Mouse (Mus musculus) layer of hippocampus, adult 18-20 months (tissue): ENCODE measurements at regions not wholly inside any gene's neighbourhood (a gene's known extent, or its start where the extent isn't known, plus 50 kb on each side); places are given as distances from the start of the nearest gene placed in this dataset.
"Not testable (repeated sequence)": the region's sequence is repeated elsewhere in the genome, so short reads cannot be mapped to it uniquely, and the experiment has no call there.

ENCODE experiments used
- DNase-seq, 2 experiments: peaks; one replicate each; pipeline ENCODE4 v3.0.0; 2022; ENCODE audit warnings: low spot score in 2 of 2

DNA sequence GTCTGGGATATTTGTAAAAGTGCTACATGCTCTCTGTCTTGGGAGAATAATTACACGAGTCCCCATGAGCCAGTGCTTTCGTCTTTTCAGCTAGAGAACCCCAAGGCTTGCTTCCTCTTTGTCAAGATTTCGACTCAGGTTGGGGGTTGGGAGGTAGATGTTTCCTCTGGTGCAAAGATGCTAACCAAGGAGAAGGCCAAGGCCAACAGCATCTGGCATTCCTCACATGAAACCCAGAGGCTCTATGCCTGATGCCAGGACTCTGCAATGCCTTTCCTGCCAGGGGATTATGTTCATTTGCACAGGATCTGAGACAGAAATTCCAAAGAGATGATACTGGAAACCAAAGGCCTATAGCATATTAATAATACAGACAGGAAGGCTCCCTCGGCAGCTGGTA, 198.2 kb upstream of the Six2 start:
- DNase-seq: no peak

DNA sequence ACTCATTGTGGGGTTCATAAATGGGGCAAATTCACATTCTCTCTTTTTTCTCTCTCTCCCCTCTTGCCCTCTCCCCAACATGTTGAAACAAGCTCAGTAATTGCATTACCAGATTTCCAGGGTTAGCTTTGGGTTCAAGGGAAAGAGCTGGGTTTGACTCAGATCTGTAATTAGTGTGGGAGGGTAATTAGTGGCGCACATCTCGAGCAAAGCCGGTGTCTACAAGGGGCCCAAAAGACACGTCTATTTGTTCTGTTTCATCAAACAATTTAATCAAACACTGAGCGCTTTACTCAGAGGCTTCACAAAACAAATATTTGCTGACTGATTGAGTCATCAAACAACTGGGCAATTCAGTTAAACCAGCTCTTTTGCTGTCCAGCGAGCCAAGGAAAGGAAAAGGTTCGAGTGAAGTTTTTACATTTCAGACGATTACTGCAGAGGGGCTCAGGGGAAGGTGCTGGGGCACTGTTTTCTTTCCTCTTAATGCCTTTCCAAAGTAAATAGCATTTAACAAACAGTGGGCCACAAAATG, 193.6 kb upstream of the Six2 start:
- no peak for DNase-seq

DNA sequence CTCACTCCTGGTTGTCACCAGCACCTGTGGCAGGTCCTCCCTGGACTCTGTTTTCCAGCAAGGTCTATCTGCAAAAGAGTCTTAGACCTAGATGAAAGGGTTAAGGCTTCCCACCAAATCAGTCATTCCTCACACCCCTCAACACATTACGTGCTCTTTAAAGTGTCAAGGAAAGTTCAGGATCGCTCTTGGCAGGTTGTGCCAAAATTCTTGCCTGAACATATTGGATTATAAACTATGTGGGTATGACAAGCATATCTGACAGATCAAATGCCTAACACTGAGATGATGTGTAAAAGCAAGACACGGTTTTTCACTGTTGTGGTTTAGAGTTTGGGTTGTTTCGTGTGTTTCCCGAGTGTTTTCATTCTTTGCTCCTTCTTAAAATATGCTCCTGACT, 193.0 kb upstream of the Six2 start:
- no peak for DNase-seq

DNA sequence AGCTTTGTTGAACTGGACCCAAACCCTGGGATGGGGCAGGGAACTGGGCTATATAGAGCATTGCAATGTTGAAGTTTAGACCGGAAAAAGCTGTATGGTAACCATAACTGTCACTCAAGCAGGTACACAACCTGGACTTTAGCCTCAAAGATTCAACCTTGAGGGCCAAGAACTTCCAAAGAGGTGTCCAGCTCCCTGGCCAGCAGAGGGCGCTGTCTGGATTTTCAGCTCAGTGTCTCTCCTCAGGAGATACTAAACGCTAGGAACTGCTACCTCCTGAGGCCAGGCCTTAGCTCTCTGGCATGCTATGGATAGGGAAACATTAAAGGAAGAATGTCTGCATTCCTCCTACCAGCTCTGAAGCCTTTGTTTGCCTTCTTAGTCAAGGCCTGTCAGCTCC, 189.4 kb upstream of the Six2 start:
- DNase-seq: peak in 1 of 2 experiments; percentile 30

DNA sequence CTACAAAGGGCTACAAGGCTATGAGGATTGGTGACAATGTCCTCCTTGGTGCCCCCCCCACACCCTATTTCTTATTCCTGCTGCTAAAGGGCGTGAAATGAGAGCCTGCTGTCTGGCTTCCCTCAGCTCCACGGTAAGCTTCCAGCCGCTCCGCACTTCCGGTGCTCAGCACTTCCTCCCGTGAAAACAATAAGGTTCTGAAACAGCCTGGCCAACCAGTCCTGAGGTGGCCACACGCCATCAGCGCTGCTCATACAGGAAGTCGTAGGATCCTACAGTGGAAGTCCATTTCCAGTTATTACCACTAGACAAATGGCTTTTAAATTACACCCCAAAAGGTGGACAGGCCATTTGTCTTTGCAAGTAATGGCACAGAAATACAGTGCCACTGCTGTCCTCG, 188.8 kb upstream of the Six2 start:
- DNase-seq: no peak

DNA sequence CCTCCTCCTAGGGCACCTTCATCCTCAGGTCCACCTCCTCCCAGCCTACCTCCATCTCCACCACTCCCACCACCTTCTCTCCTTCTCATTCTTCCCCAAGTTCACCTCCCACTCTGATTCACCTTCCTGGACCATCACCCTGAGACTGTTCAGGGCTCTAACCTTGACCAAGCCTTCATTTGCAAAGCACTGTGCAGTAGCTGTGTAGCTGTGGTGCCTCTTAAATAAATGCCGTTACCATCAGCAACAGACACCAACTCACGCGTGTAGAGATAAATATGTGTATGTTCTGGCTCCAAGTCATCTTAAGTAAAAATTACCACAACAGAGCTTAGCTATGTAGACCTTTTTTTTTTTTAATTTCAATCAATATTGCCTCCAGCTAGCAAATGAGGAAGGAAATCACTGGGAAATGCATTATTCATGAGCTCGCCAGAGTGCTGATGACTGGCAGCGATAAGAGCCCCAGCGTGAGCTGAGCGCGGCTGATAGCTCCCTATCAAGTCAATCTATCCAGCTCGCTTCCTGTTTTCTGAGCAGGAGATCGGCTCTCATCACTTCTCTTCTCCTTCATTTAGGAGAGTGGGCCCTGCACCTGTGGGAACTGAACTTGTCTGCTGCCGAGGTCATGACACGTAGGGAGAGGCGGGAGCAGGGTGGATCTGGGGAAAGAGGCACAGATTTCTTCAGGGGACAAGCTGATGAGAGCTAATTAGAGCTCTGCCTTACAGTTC, 185.9 kb upstream of the Six2 start:
- peak in 1 of 2 experiments; percentile 34 for DNase-seq

DNA sequence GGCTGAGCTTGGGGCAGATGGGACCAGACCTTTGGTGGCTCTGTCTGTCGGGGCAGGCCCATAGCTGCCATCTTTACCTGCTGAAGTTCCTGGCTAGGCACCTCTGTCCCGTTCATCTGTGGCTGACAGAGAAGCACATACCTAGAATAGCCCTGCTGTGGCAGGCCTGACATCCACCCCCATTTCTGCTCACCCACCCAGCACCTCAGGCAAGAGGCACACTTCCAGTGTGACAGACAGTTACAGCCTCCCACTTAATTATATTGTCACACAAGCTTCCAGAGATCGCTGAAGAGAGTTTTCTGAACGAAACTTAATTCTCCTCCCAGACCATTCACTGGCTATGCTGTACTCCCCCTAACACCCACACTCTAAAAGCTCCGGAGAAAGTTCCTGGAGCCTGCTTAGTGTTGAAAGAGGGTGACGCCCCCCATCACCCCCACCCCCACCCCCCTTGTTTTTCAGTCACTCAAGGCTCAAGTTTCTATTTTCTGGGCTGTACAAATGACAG, 184.9 kb upstream of the Six2 start:
- no peak for DNase-seq

DNA sequence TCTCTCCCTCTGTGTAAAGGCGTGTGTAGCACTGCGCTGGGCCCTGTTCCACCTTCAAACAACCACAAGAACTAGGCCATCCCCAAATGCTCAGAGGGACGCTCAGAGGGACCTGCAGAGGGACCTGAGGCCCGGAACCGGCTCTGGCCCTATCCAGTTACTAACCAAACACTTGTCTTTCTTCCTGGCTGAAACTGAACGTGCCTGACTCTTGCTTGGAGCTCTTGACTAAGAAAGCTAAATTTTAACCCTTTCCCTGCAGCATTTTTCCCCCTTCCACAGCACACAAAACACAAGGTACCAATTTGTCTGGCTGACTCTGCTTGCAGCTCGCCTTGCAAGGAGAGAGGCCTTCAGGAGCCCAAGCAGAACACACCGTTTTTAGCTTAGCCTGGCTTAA, 182.3 kb upstream of the Six2 start:
- no peak for DNase-seq

DNA sequence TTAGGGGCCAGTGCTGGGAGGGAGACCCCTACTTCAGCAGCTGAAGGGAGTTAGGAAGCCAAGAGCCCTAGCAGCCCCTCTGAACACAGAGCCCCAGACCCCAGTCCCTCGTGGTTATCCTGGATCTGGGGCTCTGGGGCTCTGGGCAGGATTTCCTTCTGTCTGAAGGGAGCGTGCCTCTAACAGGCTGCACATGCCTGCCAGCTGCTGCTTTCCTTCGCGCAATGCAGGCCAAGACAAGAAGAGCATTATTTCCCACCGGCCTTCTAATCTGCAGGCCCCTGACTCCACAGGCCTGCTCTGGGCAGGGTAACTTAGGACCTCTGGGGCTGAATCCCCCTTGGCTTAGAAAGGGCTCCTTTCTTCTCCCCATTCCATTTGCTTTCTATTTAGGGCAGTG, 181.1 kb upstream of the Six2 start:
- no peak for DNase-seq

DNA sequence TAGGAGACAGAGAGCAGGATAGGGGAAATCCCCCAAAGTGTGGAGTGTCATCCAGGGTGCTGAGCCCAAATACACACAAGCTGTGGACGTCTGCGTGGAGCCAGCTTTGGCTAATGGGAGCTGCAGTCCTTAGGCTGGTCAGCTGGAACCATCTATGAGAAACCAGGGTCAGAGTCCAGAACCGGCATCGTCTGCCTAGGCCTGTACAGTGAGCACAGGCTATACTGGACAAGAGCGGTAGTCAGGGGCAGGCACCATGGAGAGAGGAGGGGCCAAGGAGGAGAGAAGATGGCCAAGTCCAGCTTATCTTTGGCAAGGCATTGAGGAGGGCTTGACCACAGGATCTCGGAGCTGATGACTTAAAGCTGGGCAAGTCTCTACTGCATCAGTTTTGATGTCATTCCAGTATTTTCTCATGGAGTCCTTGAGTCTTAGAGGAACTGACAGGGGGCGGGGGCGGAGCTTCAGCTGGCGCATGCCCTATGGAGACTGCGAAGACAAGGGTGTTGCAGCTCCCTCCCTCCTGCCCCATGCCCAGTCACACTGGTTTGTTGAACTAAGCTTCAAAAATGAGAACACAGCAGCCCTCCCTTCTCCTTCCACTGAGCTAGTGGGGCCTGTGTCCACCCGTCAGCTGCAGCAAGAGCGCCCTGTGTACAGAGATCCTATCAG, 180.0 kb upstream of the Six2 start:
- no peak for DNase-seq

DNA sequence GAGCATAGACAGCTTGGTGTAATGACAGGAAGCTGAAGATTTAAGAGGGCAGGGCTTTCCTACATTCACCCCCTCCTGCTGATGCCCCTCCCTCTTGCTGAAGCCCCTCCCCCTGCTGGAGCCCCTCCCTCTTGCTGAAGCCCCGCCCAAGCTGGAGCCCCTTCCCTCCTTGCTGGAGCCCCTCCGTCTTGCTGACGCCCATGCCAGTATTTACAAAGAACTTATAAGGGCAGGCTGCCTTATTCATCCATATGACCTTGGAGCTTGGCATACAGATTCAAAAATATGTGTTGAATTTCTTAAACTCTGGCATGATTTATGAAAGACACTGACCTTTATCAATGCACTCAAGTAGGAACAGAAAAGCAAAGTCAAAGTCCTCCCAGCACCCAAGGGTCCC, 178.5 kb upstream of the Six2 start:
- no peak for DNase-seq

DNA sequence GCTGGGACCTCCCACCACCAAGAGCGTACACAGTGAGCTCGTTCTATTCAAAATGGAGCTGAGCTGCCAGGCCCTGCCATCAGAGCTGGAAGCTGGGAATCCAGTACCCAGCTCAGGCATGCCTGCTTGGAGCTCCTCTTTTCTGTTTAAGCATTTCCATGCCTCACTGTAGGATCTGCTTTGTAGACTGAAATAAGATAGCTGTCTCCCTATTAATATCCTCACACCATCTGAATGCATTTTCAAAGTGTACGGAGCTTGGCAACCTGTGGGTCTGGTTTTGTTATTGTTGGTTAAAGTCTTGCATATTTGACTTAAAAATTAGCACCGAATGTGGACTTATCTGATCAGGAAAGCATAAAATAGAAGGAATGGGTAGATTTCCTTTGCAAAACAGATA, 177.9 kb upstream of the Six2 start:
- no peak for DNase-seq

DNA sequence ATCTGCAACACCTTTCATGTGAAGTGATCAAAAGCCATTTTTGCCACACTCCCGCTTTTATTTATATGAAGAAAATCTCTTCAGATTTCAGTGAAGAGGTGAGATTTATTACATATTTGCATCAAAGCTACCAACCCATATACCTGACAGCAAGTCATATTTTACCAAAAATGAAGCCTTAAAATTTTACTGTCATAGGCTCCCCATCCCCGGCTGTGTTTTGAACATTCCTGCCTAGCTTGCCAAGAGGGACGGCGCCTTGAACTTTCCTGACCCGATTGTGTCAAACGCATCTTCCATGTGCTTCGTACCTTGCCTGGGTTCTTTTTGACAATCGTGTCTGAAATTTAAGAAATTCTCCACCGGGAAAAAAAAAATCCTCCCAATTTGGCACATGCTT, 173.3 kb upstream of the Six2 start:
- no peak for DNase-seq

DNA sequence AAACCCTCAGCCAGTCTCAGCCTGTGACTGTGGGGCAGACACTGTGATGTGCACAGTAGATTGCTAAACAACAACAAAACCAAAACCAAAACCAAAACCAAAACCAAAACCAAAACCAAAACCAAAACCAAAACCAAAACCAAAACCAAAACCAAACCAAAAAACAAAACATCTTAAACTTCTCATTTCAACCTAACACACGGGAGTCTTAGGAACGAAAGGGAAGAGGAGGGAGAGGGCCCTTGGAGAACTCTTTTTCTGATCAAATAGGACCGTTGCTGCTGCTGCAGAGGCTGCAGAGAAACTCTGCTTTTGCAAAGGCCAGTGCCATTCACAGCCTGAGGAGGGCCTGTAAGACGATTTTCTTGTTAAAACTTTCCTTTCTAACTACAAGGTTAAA, 172.7 kb upstream of the Six2 start:
- no peak for DNase-seq

DNA sequence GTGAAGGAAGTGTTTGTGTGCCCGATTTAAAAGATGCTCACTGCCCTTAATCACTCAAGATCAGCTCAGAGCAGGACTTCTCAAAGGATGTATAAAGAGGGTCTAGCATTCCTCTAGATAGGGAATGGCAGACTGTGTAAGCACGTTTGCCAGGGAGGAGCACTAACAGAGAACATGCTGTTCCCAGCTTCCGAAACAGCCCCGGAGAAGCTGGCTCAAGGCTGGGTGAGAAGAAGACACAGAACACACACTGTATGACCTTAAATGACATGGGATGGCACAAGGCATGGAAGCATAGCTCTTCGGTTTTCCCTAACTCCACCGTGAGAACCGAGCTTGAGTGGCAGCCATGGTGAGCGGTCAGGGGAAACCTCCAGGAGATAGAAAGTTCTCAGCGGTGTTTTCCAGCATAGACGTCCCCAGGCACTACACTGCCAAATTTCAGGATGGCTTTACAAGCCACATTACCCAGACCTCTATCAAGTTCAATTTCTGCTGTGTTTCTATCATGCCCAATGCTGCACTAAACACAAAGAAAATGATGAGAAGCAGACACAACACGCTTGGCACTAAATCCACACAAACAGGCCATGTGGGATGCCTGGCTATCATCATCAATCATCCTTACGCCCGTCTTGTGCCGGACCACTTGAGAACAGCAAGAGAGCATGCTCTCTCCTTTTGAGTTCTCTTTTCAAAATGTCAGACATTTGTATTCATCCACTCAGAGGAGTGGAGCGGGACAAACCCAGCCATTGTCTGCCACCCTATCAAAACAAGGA, 172.0 kb upstream of the Six2 start:
- no peak for DNase-seq

DNA sequence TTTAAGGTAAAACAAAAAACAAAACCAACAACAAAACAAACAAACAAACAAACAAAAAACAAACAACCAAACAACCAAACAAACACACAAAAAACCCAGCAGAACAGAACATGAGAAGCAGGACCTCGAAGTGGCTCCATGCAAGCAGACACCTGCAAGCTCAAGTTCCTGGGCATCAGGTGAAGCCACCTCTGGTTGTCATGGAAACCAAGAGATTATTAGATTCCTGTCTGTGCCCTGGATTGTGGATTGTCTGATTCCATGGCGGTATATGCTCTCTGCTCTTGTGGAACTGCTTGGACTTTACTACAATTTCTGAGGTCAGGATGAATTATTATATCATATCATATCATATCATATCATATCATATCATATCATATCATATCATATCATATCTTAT, 170.4 kb upstream of the Six2 start:
- DNase-seq: no peak

DNA sequence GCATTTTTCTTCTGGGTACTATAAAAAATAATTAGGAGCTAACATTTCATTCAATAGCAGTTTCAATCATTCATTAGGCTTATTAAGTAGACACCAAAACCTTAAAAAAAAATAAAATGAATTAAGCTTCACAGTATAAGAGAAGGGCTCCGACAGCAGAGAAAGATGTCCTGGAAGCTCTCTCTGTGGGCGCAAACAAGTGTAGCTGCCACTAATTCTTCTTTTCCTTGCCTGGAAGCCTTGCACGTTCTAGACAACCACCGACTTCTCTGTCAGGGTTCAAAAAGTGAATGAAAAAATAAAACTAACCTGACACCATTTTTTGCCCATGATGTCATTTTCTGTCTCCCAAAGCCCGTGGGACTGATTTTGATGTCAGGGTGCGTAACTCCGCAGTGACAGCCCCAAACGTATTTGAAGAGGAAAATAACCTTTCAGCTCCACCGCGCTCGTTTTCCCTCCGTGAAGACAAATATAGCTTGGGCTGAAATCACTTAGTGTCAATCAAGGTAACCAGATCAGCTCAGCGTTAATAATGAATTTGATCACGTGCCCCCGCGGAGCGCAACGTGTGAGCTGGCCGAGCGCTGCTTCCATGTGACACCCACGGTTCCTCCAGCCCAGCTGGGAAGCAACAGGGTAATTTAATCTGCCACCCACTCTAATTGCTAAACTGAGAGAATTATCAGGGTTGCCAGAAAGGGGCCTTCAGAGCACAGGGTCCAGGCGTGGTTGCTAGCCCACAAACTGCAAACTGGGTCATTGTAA, 169.8 kb upstream of the Six2 start:
- peak; percentile 16 to 55 for DNase-seq

DNA sequence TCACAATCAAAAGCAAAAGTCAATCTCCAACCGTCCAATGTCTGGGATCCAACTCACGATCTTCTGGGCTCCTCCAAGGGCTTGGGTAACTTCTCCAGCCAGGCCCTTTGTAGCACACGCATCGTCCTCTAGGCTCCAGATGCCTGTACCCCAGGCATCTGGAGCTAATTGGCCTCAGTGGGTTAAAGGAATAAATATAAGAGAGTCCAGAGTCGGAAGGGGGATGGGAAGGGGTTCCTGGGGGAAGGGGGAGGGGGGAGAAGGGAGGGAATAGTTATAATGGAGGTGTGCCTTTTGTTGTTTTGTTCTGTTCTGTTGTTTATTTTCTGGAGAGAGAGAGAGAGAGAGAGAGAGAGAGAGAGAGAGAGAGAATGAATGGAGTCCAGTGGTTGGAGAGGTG, 168.8 kb upstream of the Six2 start:
- DNase-seq: not testable (repeated sequence)

DNA sequence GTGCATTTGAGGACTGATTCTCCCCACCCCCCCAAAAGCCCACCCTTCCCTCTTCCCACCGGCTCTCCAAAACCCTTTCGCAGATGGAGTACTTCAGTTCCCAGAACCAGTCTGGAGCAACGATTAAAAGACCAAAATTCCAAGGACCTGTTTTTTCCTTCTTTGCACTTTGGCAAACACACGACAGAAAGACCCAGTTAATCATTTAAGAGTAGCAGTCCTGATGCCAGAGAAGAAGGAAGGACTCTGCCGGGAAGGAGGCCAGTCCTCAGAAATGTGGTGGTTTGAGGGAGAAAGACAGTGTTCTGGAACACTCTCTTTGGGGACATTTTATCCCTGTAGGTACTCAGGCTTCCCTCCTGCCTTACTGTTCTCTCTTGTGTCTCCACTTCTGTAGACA, 165.1 kb upstream of the Six2 start:
- DNase-seq: no peak

DNA sequence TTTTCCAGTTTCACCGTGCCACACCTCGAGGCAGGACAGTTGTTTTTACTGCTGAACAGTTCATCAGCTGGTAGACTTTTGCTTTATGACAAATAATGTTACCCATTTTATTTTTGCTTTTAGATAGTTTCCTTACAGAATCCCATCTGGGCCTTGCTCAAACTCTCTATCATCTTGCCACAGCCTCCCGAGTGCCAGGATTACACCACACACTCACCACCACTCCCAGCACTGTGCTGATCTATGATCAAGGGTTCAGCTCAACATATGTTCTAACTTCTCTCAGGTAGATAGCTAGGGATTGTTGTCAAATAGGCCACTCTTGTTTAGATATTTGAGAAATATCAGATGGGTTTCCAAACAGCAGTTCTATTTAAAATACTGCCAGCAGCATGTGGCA, 160.5 kb upstream of the Six2 start:
- no peak for DNase-seq

DNA sequence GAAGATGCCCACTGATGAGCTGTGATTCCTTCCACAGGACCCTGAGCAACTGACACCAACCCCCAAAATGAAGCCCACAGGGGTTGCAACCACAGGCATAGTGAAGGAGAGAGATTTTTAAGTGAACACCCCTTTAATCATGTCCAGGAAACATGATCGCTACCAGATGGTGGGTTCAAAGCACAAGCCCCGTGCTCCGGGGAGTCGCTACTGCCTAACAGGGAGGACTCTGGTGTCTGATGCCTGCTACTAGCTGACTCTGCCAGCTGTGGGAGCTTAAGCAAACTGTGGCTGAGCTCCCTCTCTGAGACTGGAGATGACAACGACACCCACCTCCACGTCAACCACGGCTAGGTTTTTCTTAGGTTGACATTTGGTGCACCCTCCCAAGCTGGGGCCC, 159.7 kb upstream of the Six2 start:
- DNase-seq: no peak
